Mouse (Mus musculus): ENCODE data around the gene Gm45716.

DNA sequence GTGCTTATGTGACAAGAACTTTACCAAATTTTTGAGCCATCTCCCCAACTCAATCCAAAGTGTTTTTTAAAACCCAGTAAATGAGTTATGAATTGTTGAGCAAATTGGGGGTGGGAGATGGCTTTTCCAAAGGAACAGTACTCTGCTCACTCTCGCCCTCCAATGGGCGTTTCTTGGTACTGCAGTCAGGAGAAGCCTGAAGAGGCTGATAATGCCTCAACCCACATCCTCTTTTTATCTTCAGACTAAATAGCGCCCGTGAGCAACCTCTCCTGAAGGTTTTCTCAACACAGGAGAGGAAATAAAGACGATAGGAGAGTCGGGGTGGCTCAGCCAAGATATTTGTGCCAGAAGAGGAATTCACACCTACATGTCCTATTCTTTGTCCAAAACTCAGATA lies 19.7 kb upstream of the Gm45716 start:
- TF ChIP-seq CTCF (IDR thresholded peaks at IDR 0.05; ENCODE audit: low read depth, low read length), result no peak; the same call in 1 of the 2 replicates
- TF ChIP-seq POLR2A (IDR thresholded peaks at IDR 0.05; ENCODE audit: borderline replicate concordance, low read depth, low read length), result no peak

All from bone marrow macrophage, adult 2 months (primary cell).